Mouse (Mus musculus) ovary, postnatal 14 days (tissue): ENCODE measurements around the gene Atp8b5.
A peak's percentile ranks its signal among the peaks of the same experiment; 100 is the strongest.

Source experiments
- DNase-seq: peaks from one replicate; pipeline ENCODE4 v3.0.0; 2022; ENCODE audit warnings: low spot score

The Atp8b5 gene

DNA sequence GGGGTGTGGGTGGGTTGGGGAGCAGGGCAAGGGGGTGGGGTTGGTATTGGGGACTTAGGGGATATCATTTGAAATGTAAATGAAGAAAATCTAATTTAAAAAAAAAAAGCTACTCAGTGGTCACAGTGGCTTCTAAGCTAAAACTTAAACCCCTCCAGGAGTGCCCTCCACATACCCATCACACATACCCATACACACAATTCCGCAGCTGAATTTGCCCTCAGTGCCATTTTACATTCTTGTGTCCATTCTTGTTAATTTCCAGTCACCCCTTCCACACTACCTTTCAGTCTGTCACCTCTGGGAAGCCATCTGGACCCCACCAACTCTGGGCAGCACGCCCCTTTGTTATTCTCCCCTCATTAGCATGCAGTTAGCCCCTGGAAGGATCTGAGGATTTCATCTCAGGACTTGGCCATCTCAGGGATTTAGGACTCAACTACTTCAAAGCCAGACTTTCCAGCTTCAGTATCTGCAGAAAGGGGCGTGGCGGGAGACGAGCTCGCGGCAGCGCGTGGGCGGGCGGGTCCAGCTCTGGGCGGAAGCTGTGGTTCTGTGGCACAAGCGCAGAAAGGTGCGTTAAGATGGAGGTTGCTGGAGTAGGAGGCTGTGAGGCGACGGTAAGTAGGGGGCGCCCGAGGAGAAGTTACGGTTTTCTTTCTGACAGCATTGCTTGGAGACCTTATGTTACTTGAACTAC, at the start of gene Atp8b5:
Gene Atp8b5, plus strand, starts transcription at position 537 of the 700 bp plus-strand sequence.
- peak; percentile 65 for DNase-seq

DNA sequence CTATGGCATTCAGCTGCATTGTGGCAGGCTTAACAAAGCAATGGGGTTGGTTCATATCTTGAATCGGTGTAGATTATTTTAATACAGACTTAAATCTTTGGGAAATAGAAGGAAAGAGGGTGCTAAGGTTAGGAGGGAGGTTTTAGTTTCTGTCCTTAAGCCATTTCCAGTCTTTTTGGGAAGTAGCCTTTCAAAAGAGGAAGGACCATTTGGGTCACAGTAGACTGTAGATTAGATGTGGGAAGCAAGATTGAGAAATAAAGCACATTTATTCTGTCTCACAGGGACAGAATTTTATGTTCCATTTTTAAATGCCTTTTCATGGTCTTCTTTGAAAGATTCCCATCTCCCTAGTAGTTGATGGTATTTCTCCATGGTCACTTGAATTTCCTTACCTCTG, 49.0 kb upstream of the Atp8b5 start:
- no peak for DNase-seq

DNA sequence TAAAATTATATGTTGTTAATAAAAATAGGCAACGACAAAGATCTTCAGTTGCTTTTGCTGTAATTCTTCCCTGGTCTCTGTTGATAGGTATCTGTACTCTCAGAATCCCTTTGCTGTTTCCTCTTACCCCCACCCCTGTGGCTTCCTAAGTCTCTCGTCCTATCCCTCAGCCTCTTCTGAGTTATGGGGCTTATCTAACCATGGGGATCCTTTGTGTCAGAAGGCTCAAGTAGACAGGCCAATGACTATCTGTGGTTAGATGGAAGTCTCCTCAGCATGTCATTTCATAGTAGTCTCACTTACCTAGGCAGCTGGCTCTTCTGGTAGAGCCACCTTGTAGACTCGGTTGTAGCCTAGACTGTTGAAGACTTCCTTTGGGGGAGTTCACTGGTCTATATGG, 35.1 kb upstream of the Atp8b5 start:
- DNase-seq, result no peak

DNA sequence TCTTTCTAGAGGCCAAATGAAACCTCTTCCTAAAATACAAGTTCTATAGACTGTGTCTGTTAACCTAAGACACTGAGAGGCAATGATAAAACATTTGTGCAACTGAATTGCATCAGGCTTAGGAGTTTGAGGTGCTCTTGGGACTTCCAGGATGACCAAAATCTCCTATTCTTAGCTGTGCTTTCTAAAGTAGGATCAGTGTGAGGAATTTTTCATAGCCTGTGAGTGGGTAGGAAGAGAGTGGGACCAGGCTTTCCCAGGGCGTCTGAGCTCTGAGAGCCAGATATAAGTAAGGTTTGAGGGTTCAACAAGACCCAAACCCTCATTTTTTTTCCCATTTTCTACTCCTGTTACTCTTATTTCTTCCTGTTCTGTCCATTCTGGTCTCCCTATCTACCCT, 34.0 kb upstream of the Atp8b5 start:
- no peak for DNase-seq

DNA sequence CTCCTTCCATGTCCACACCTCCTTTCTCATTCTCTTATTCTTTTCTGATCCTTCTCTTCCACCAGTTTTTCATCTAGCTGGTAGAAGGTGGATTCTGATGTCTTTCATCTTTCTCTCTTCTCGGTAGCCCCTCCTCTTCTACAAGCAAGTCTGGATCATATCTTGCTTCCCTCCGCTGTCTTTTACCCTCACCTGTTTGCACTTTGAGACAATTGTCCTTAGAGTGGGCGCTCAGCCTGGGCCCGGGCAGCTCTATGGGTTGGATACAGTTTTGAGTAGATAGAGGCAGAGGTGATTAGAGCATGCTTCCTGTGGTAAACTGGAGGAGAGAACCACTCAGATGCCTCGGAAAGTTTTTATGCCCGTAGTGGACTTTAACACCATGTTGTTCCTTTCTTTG, 33.5 kb upstream of the Atp8b5 start:
- DNase-seq, result no peak

DNA sequence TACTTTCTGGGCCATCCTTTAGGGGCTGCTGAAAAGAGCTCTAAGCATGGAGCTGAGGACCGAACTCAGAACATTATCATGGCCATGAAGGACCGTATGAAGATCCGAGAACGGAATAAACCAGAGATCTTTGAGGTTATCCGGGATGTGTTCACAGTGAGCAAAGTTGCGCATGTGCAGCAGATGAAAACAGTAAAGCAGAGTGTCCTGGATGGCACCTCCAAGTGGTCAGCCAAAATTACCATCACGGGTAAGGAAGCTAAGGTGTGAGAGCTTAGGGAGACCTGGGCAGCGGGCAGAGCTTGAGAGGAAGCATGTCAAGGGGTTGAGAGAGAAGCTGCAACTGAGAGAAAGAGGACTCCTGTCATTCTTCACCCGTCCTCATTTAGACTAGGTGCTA, 30.1 kb upstream of the Atp8b5 start:
- DNase-seq, result no peak

DNA sequence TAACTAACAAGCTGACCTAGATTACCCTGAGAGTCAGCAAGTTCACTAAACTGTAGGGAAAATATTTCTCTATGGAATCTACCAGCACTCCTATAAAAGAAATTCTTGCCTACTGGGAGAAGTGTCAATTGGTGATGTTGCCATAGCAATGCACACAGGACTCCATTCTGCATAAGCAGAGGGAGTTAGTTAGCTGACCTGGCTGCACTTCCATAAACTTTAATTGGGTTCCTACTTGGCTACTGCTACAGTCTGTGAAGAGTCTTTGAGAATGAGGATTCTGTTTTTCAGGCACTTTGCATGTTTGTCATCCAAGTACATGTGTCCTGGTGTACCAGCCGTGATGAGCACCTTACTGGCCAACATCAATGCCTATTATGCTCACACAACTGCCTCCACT, 26.2 kb upstream of the Atp8b5 start:
- DNase-seq, result no peak

DNA sequence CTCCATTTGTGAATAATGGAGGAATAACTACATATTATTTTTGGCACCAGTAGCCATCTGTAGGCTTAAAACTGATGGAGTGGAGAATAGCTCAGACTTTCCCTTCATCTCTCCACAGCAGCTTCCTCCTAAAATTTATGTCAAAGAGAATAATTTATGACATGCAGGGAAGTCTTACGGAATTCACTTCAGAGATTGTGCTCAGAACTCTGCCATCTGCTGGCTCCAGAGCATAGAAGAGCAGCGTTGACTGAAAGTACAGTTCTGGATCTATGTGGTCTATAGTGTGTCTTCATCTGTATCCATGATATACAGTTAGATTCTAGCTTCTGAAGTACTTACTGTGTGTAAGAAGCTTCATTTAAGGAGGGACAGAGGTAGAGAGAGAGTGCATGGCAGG, 22.9 kb upstream of the Atp8b5 start:
- DNase-seq, result no peak

DNA sequence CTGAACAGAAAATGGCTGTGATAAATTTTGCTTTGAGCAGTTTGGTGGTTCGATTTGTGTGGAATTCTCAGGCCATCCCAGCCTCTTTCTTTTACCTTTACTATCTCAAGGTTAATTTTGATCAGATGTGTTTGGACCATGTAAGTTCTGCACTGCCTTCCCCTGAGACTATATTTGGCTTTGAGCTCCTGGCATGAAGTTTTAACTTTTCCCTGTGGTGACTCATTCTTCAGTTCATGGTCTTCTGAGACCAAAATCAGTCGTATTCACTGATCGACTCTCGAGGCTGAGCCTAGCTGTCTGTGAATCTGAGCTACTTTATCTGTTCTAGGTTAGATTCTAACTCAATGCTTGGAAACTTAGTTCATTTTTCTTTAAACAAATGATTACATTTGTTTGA, 21.2 kb upstream of the Atp8b5 start:
- DNase-seq, result no peak

DNA sequence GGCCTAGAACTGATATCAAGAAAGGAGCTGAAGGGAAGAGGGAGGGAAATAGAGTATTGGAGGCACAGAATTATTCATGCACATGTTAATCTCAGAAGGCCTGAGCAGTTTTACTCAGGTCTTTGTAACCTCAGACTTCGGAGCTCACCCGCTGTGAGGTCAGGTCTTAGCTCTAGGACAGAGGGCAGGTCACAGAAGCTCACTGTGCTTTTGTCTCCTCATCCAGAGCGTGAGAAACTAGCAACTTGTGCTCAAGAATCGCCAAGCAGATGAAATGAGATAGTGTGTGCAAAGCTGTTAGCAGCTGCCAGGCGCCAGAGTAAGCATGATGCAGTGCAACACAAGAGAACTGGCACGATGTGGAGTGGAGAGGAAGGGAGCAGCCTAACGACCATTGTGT, 18.9 kb upstream of the Atp8b5 start:
- DNase-seq, result no peak

DNA sequence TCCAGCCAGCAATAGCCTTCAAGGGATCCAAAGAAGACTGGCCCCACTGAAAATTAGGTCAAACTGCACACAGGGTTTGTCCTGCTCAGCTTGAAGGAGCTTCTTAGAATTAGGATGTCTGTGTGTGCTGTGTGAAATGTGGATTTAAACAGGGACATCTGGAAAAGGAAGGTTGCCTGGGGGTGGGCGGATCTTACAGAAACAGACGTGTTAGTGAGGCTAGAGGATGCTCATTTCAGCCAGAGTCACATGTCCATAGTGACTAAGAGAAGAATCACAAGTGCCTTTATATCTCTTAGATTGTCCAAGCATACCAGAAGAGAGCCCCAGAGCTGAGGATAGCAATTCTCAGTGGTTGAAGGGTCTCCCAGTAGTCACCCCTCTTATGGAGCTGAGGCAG, 18.1 kb upstream of the Atp8b5 start:
- DNase-seq, result no peak

DNA sequence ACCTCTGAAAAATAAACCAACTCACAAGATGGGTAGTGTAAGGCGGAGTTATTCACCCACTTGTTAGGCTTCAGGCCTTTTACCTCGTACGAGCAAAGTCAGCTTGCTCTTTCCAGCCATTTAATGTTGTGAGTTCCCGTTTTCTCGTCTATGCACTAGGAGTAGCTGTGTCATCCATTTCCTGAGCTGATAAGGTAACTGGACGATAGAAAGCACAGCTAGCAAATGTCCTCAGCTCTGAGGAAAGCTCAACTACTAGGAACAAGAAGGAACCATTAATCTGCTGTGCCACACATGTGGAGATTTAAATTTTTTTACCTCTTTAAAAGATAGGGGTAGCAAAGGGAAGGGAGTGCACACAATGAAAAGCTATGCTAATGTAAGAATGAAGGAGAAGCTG, 15.7 kb upstream of the Atp8b5 start:
- DNase-seq, result no peak

DNA sequence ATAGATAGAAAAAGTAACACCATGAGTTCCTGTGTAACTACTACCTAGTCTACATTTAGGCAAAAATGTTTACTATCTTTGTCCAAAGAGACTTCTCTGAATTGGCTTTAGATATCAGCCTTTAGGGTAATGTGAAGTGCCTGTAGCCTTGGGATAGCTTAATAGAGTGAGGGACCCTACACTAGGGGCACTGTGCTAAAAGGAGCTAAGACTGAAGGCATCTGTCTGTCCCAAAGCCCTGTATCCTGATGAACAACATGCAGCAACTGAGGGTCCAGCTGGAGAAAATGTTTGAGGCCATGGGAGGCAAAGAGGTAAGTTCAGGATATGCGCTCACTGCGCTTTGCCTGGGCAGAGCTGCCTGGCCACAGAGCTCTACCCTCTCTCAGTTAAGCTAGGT, 9.9 kb upstream of the Atp8b5 start:
- no peak for DNase-seq

DNA sequence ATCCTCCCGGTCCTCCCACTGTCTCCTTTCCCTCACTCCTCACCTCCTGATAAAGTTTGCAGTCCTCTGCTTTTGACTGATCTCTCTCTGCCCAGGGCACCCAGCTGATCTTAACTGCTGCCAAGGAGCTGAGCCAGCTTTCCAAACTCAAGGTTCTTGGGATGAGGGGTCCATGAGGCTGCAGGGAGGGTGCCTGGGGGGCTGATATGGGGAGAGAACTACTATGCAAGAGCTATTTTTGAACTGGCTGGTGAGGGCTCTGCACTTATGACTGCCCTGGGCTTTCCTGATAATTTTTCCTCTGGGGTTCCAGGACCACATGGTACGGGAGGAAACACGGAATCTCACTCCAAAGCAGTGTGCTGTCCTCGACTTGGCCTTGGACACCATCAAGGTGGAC, 8.4 kb upstream of the Atp8b5 start:
- no peak for DNase-seq

DNA sequence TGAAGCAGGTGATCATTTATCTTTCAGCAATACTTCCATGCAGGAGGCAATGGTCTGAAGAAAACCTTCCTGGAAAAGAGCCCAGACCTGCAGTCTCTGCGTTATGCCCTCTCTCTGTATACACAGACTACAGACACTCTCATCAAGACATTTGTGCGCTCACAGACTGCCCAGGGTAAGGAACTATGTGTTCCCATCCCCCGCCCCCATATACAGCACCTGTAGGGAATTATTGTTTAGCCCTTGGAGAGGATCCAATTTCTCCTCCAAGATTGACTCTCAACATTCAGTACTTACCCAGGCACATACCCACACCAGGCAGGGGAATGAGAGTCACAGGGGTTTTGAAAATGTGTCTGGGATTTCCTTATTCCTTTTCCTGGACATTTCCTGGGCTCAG, 7.5 kb upstream of the Atp8b5 start:
- DNase-seq, result no peak

DNA sequence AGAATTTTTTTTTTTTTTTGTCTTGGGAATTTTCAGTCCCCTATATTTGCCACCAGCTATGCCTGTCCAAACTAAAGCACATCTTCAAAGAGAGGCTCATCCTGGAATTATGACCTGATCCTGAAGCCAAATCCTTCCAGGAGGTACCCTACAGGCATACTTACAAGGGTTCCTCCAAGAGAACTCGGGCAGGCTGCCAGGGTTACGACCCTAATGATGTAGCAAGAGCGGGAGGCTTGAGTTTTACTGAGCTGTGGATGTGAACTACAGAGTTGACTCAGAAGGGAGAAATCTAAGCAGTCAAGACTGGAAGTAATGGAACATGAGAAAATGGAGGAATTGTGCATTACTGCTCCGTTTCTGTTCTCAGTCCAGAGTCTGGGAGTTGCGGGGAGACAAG, 6.9 kb upstream of the Atp8b5 start:
- no peak for DNase-seq

DNA sequence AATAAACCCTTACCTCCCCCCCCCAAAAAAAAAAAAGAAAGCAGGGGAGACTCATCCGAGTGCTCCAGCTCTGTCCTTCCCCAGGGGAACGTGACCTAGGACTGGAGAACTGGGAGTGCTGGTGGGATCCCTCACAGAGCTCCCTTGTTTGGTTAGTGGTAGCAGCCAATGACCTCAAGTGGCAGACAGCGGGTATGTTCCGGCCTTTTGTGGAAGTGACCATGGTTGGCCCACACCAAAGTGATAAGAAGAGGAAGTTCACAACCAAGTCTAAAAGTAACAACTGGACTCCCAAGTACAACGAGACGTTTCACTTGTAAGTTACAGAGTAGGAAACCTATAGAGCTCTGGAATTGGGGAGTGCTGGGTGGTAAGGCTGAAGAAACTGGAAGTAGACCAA, 4.1 kb upstream of the Atp8b5 start:
- no peak for DNase-seq

DNA sequence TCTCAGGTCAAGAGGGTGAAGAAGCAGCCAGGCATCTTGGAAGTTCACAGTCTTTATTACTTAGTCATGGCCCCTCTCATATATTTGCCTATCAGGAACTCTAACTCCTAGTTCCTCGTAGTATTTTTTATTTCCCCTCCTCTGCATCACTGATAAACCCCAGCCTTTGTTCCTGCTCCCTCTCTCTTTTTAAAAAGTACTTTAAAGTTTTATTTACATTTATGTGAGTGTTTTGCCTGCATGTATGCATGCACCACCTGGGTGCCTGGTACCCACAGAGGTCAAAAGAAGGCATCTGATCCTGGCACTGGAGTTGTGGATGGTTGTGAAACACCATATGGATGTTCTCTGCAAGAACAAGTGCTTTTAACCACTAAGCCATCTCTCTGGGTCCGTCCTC, 813 bp upstream of the Atp8b5 start:
- no peak for DNase-seq

DNA sequence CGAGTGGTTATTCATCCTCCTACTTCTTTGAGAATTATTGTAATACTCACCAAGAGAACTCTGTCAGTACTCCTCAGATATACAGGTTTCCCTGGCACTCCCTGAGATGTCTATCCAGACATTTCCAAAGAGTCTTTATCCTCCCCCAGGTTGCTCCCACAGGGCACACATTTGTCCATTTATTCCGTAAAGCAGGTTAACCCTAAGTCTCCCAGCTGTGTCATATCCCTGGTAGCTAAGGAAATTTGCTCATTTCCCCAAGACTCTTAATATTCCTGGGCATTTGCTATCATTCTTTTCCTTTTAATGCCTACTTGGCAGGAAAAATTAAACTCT, 332 bp downstream of the Atp8b5 start:
- no peak for DNase-seq

DNA sequence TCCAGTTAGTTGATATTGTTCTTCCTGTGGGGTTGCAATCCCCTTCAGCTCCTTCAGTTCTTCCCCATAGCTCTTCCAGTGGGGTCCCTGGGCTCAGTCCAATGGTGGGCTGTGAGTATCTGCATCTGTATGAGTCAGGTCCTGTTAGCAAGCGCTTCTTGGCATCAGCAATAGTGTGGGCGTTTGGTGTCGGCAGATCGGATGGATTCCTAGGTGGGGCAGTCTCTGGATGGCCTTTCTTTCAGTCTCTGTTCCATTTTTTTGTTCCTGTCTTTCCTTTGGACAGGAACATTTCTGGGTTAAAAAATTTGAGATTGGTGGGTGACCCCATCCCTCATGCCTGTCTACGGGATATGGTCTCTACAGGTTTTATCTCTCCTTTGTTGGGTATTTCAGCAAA, 18.5 kb downstream of the Atp8b5 start:
- no peak for DNase-seq

DNA sequence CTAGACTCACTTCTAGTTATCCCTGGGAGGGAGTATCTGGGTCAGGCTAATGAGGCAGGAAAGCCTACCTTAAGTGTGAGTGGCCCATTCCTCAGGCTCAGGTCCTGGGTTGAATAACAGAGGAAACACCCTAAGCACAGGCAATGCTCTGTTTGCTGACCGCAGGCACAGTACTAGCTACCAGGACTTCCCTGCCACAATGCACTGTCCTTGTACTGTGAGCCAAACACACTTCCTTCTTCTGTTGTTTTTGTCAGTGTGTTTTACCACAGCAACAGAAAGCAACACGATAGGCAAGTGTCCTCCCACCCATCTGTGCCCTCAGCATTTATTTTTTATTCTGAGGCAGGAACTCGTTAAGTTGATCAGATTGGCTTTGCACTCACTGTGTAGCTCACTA, 20.3 kb downstream of the Atp8b5 start:
- no peak for DNase-seq

DNA sequence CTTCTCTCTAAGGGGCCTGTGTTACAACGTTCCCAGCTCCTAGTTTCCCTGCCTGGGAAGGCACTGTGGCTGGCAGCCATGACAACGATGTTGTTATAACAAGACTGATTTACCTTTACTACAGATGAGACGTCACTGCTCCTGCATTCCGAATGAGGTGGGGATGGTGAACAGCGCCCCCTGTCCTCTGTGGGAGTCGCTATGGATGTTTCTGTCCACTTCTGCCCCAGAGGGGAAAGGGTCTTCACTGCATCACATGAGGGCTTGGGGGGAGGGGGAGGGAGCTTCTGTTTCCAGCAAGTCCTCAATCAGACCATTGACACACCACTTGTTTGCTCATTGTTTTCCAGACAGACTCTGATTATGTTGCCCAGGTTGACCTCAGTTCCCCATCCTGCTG, 27.0 kb downstream of the Atp8b5 start:
- DNase-seq, result no peak

DNA sequence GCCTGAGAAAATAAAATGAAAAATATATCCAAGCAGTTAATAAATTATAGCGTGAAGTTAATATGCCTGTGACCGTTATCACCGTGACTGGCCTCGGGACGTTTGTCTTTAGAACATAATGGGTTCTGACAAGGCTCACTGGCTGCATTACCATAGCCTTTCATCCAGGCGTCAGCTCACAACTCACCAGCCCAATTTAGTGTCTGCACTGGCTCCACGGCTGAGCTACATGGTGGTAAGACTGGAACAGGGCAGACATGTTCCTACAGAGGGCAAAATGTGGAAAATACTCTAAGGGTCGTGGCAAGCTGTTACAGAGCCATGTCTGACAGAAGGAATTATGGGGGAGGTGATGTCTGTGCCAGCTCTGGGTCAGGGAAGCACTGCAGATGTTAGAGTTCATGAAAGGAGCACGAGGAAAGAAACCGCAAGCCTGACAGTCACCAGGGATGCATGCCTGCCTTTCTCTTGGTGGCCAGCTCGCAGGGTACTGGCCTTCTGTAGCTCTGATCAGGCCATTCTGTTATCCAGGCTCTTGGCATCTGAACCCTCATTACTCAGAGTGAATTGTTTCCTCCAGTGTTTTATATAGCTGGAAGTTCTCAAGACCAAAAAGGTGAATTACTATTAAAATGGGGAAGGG, 42.9 kb downstream of the Atp8b5 start:
- DNase-seq, result no peak

DNA sequence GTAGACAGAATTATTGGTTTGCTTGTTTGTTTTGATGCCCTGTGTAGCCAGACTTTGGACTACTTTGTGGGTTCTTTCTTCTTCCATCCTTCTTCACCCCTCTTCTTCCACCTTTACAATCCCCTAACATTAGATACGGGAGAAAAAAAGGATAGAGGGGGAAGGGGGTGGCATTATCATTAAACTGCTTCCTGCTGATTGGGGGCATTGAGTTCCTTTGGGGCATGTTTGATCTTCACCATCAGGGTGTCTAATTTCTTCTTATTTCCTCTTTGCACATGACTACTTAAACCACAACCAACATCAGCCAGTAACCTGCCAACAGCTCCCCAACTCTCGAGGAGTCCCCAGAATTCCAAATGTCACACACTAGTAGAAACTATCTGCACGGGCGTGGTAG, 54.6 kb downstream of the Atp8b5 start:
- no peak for DNase-seq
